ENCODE assay signal across 12 mouse cellular contexts in genomic region chr5:5064686-5065085, GRCm38 (mm10).
"Had no signal": no experiment of that assay in that cellular context is flagged by ENCODE, and none has a peak within 500 bp of the region (broad histone marks: within the 10 kb centered on the region; RNA-seq: fewer than 3 reads in every experiment).

No protein-coding gene starts in this region.

- DNase-seq: left cerebral cortex, postnatal 4 days; liver; liver, embryonic 13.5 days; liver, postnatal 0 days; lung, adult 18-20 months; lung, adult 2 months; lung, embryonic 14.5 days; lung, postnatal 10 days; lung, postnatal 14 days; lung, postnatal 36 days; lung, postnatal 4 days; midbrain, embryonic 14.5 days had no signal
